Mouse (Mus musculus) heart, postnatal 14 days (tissue): ENCODE results near the gene Smurf1. TPM values are rescaled to one million over a fixed set of nuclear protein-coding genes. Genes with fewer than 3 reads are reported as not detected.
A peak's percentile ranks its signal among the peaks of the same experiment; 100 is the strongest.

Experiments used
- DNase-seq, 2 experiments: peaks; one replicate each; pipeline ENCODE4 v3.0.0; 2021 to 2022
- intact Hi-C: fragments of 180-260 bp; cut with DNase I; formaldehyde crosslinking; loops from one replicate; pipeline ENCODE4 v1.15.1; 2025
- total RNA-seq, 2 experiments: library from RNA; stranded (reverse); gene quantifications; 2 replicates each; pipeline ENCODE4 v1.2.3; 2021

Smurf1 gene
- total RNA-seq, 2 experiments from 2014 or later: 23.7 to 25.4 TPM

DNA sequence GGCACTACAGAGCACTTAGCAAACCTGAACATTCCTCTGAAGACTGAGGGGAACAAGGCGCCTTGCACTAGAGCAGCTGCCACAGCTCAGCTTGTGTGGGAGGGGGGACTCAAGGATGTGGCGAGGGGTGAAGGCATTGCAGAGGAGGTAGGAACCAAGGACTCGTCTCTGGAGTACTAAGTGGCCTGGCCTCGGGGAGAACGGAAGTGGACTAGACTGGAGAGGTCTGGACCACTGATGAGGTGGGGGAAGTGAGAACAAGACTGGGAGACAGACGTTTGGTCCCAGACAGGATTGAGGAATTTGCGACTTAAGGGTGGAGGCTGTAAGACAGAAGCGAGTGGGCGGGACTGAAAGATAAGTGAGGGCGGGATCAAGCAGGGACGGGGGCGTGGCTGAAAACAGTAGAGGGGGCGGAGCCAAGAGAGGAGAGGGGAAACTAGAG, 1.8 kb downstream of the Smurf1 start:
- peak; percentile 56 to 76 for DNase-seq
- intact Hi-C loops: no loop called here

DNA sequence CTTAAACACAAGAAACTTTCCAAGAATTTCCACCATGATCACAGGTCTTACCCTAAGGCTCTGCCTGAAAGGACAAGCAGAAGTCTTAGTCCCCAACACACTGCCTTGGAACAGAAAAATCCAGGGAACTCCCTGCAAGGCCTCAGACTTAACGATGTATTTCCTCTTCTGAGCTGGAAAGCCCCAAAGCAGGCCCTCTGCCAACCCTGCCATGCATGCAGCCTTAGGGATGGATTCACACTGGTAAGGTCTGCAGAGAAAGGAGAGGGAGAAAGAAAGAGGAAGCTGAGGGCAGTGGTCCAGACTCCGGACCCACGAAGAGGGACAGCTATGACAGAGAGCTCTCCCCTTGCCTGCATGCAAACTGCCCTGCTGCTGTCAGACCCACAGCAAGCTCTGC, 2.2 kb downstream of the Smurf1 start:
- DNase-seq: peak in 1 of 2 experiments; percentile 27
- intact Hi-C loops: no loop called here

DNA sequence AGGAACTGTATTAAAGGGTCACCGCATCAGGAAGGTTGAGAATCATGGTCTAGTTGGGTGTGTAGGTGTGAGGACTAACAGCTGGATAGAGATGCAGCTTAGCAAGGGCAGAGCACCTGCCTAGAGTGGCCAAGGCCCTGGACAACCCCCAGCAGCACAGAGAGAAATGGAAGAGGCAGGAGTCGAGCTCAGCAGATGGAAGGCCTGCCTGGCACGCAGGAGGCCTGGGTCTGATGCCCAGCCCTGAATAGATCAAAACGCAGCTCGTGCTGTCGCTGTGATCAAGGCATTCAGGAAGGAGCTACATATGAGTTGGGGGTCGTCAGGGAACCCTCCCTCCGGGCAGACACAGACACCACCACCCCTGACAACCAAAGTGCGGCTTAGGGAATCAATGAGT, 7.4 kb downstream of the Smurf1 start:
- intact Hi-C loops: no loop called here
- DNase-seq: no peak

DNA sequence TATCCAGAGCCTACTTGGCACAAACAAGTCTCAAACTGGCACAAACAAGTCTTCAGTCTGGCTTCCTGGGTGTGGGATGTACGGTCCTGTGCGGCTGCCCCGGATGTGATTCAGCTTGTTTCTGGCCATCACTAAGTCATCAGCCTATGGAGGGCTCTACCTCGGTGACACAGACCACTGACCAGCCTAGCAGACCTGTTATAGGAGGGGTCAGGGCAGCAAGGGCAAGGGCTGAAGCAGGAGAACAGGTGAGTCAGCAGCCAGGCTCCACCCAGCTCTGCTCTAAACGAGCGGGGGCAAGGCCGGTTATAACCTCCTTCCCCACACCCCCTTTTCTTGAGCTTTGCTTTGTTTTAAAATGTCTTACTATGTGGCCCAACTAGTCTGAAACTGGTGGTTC, 11.2 kb downstream of the Smurf1 start:
- intact Hi-C loops: no loop called here
- DNase-seq: no peak

DNA sequence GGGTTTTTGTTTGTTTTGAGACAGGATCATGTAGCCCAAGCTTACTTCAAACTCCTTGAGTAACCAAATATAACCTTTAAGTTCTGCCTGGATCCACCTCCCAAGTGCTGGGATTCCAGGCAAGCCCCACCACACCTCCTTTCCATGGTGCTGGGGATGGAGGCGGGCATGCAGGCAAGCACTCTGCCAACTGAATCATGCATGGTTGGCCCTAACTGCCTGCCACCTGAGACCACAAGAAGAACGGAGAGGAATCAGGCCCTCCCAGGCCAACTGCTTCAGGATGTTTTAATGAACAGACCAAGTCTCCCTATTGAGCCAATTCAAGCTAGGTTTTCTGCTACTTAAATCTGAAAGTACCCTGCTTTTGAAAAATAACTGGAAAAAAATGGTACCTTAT, 13.1 kb downstream of the Smurf1 start:
- intact Hi-C loops: no loop called here
- DNase-seq: no peak

DNA sequence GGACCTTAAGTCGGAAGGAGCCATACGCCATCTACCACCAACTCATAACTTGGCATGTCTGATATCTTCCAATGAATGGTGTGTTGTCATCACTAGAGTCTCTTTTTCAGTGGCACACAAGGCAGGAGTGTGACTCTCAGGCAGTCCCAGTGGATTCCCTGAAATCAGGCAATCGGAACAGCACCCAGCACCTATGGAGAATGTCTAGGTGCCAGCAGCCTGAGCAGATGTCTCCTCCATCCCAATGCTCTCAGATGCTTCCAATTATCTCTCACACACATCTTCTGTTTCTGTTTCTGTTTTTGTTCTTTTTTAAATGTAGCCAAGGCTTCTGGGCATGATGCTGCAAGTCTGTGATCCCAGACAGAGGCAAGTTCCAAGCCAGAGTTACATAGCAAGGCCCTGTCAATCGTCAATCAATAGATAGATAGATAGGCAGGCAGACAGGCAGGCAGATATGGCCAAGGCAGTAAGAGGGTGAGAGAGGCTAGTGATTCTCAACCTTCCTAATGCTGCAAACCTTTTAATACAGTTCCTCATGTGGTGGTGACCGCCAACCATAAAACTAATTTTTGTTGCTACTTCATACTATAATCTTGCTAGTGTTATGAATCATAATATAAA, 15.1 kb downstream of the Smurf1 start:
- no peak for DNase-seq
- intact Hi-C loops: no loop called here

DNA sequence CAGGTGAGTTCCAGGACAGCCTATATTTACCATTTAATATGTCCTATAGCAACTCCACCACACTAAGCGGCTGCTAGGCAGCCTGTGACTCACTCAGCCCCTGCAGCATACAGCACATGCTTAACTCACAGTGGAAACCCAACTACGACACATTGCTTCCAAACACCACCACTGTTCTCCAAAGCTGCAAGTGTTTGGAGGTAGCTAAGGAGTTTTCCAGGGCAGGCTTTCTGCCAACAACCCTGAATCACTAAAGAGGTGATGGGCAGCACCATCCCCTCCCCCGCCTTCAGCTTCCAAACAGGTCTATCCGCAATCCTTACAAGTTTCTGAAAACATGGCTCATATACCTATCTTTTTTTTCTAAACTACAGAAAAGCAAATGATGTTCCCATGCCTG, 15.8 kb downstream of the Smurf1 start:
- DNase-seq: no peak
- intact Hi-C loops: no loop called here

DNA sequence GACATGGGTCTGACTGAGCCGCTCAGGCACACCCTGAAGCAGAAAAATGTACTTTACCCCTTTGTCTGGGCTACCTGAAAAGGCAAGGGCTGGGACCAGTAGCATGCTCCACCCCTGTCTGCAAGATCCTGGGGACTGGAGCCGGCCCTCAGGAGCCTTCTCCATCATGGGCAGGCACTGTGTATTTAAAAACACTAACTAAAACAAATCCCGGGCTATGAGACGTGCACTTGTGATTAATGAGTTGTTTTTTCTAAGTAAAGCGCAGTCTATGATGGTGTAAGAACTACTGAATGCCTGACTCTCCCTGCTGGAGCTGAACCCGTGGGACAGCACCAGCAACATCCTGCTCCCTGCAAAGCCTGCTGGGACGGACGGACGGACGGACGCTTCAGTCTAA, 17.2 kb downstream of the Smurf1 start:
- intact Hi-C loops: no loop called here
- no peak for DNase-seq

DNA sequence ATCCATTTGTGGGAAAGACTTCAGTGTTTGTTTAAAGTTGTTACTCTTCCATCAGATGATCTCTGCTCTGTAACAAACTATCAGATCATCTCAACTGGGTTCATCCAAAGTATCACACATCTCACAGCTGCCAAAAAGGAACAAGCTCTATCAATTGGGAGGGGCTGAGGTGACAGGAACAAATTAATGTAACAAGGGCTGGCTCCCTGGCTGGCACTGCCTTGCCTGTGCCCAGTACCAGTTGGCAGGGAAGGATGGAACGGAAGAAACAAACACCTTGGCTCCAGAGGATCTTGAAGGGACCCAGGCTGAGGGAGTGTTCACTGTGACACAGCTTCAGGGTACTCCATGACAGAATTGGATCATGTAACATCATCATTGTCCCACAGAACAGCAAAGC, 17.6 kb downstream of the Smurf1 start:
- intact Hi-C loops: no loop called here

DNA sequence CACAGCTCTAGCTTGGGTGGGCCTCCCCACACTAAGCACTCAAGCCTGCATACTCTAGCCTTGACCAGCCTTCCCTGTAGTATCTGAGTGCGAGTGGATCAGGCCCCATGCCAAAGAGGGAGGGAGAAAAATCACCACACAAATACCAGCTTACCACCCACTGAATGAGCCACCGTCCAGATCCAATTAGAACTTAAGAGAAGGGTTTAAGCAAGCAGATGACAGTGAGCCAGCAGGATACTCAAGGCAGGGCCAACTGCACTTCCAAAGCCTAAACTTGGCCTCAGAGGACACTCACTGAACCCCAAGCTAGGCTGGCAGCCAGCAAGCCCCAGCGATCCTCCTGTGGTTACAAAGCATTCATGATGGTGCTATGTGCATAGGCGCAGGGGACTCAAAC, 19.6 kb downstream of the Smurf1 start:
- peak in 1 of 2 experiments; percentile 51 for DNase-seq
- intact Hi-C loops: no loop called here

More for the DNA sequence above, 17.6 kb downstream of the Smurf1 start:
- DNase-seq: no peak

DNA sequence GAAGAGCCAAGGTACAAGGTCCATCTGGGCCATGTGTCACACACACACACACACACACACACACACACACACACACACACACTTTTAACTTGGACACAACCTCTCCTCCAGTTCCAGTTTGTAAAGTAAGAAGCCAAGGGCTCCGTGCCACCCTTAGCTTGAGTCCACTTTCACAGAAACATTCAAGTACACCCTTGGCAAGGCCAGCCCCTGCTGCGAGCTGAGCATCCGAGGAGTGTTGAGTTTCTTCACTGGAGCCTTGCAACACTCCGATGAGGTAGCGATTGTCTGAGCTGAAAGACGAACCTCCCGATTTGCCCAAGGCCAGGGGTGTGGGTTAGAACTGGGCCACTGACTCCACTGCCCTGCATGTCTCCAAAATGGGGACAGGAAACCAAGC, 20.7 kb downstream of the Smurf1 start:
- DNase-seq: no peak
- intact Hi-C loops: no loop called here

DNA sequence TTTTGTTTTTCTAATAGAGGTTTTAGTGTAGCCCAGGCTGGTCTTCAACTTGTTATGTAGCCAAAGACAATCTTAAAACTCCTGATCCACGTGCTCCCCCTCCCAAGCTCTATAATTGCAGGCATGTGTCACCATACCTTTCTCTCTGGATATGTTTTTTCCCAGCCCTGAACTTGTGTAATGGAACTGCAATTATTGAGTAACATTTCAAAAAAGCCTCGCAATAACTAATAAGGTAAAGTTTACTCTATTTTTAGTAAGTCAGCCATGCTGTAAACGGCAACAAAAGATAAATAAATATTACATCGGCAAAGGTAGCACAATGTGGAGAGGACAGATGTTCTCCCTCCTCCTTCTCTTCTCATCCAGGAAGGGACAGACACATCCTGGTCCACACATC, 21.3 kb downstream of the Smurf1 start:
- DNase-seq: no peak
- intact Hi-C loops: no loop called here

DNA sequence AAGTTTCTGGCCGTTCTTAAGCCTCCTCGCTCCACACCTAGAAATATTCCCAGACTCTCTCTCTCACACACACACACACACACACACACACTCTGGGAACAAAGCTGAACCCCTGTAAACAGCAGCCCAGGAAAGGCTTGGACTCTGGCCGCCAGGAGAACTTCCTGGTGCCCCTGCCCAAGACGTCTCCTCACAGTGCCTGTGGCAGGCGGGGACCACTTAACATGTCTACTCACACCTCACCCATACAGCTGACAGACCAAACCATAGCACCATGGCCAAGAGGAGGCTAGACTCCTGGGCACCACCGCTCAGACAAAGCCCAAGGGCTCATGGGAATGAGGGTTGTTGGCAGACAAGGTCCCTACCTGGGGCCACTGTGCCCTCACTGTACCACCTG, 22.3 kb downstream of the Smurf1 start:
- intact Hi-C loops: no loop called here
- DNase-seq: no peak

DNA sequence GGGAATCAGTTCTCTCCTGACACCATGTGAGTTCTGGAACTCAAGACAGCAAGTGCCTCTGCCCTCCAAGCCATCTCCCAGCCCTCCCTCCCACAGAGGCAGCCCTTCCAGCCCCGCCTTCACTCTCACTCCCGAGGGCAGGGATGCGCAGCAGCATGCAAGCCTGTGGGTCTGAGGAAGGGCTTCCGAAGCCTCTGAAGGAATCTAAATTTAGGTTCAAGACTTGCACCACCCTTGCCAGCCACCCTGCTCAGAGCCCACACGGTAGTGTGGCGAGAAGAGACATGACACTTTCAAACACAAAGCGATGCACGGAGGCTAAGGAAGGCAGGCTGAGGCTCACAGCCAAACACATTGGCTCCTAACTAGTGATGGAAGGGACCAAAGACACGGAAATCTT, 23.2 kb downstream of the Smurf1 start:
- intact Hi-C loops: no loop called here
- DNase-seq: no peak

DNA sequence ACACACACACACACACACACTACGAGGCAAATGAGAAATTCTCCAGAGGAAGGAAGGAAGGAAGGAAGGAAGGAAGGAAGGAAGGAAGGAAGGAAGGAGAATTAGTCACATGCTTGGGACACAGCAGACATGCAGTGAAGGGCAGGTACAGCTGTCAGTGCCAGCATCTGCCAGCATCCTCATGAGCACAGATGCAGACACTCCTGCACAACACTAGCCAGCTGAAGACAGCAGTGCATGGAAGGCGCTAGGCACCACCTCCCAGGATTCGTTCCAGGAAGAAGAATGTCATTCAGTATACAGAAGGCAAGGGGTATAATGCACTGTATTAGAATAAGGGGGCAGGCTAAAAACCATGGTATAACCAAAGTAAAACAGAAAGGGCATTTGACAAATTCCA, 24.7 kb downstream of the Smurf1 start:
- intact Hi-C loops: no loop called here
- DNase-seq: no peak

DNA sequence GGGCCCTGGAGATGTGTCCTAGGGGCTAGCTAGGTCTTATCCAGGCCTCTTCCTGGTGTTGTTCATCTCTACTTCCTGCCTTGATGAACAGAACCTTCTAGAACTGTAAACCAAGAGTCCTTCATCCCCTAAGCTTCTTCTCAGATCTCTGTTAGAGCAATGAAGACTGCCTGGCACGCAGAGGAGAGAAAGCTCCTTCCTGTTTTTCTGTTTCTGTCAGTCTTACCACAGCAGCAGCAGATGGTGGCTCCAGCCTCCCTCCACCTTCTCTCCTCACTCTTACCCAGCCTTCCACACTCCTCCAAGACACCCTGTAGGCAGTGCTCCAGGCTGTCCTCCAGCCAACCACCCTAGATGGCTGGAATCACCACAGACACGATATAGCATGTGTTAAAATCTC, 28.3 kb downstream of the Smurf1 start:
- DNase-seq: no peak
- intact Hi-C loops: no loop called here

DNA sequence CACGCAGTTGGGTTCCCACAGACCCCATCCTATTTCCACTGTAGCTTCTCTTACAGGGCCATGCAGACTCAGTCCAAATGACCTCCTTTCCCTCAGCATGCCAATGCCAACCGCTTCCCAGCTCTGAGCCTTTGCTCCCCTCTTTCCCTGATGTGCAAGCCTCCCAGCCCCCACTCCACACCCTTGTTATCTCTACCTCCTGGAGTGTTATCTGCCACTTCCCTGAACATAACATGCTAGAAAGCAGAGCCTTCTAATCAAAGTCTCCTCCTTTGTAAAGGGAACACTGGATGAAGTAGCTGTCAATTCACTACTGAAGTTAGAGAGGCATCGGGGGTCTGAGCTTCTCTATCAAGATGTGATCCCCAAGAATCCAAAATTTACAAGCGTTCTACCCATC, 32.2 kb downstream of the Smurf1 start:
- intact Hi-C loops: no loop called here
- DNase-seq: no peak

DNA sequence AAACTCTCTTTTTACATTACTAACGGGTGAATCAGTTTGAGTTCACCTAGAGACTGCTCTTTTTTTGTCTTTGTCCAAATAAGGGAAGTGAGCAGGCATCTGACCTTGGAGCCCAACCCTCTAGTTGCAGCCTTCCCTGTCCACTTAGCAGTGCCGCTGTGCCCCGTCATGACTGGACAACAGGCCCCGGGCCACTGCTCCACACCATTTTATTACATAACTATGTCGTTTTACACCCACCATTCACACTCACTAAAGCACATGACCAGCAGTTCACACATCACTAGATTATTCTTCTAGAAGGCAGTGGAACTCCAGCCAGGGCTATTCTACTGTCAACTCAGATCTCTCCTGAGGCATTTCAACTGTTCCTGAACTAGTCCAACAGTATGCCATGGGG, 33.8 kb downstream of the Smurf1 start:
- DNase-seq: no peak
- intact Hi-C loops: no loop called here

DNA sequence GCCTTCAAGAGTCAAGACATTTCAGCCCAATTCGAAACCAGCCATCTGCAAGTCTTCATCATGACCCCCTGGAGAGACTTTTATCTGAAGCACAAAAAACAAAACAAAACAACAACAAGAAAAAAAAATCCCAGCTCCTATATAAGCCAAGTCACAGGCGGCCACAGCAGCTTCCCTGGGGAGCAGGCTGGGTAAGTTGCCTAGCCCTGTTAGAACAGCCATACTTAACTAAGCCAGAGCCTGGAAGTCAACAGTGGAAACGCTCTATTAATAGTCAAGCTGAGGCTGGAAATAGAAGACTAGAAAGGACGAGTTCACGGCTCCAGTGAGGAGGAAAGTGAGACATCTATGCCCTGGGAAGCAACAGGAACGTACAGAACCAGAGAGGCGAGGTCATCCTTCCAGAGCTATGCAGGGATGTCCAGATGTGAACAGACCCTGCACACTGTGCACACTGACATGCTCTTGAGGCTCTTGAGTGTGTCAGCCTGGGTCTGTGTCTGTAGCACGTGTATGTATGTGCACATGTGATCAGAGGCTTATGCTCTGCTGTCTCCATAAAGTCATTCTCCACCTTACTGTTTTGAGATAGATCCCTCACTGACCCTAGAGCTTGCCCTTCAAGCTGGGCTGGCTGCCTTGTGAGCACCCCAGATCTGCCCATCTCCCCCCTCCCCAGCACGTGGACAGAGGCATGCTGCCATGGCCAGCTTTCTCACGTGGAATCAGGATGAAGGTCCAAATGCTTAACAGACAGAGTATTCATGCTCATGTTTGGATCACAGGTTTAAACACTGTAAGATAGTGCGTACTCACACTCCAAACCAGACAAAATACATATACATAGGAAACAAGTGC, 36.6 kb downstream of the Smurf1 start:
- DNase-seq: peak; percentile 55 to 56
- intact Hi-C loops: no loop called here

DNA sequence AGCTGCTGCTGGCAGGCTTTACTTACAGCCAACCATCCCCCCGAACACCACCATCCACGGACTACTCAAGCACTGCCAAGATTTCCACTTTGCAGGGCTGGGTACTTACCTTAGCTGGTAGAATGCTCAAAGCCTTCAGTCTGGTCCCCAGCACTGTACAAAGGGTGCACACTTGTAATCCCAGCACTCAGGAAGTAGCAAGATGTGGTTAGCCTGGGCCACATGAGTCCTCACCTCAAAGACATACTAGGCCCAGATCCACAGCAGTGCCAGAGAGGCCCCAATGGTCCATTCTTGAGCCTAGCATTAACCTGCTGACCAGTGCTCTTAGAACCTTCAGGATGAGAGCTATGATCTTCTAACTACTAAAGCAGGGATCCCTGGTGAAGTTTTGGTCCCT, 39.4 kb downstream of the Smurf1 start:
- intact Hi-C loops: no loop called here
- DNase-seq: no peak

DNA sequence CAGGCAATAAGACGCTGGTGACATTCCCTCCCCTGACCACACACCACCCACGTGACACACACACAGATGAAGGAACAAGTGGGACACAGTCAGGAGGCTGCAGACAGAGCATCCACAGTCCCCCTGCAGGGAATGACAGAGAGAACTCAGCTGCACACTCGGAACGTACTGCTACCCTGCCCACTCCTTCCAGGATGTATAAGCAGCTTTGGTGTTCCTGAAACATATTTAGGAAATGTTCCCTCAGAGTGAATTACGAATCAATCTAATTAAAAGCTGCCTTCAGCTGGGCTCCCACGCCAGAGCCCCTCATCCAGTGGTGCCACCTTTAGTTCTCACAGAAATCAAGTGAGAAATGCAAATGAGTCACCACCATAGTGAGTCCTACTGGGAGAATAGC, 42.3 kb downstream of the Smurf1 start:
- DNase-seq: no peak
- intact Hi-C loops: no loop called here

DNA sequence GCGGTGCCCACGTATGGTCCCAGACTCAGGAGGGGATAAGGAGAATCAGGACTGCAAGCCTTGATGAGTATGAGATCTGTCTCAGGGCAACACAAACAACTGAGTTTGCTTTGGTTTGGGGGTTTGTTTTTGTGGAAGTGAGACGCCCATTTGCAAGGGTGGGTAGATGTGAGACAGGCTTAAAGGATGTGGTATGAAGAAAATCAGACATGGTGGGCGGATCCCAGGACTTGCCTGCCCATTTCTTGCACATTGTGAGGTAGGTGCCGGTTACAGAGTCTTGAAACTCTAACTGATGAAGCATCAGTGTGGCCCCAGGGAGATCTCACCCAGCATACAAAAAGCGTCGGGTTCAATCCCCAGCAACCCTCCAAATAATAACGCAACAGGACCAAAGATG, 45.9 kb downstream of the Smurf1 start:
- DNase-seq: no peak

More for the DNA sequence above, 45.9 kb downstream of the Smurf1 start:
- intact Hi-C loops: no loop called here
